Mouse (Mus musculus) heart, embryonic 12.5 days (tissue): ENCODE measurements around the gene Irf1. TPM values are rescaled to one million over a fixed set of nuclear protein-coding genes. Genes with fewer than 3 reads are reported as not detected.

ENCODE experiments used
- microRNA-seq: library from miRNA; unstranded; fragments of <30 nt; microRNA quantifications from one replicate; pipeline ENCODE4, GENCODE M21; 2017
- polyA plus RNA-seq: library from polyadenylated mRNA; unstranded; fragments of >200 nt; fragmentation: Nextera tagmentation; extraction: Ambion mirVana; gene quantifications from 2 replicates; pipeline ENCODE4 v1.2.1, GENCODE M21; 2016

Gene Irf1
- polyA plus RNA-seq, 1 experiment from 2014 or later, result 9.8 TPM

Small RNA genes lying within 50 kb of the gene (microRNA-seq; reads per million reads assigned to microRNA genes)
- gene Mir7671, result not detected

Other genes with a start within 250 kb of the Irf1 start
- 36.1 and 37.2 TPM in 2 replicates for gene Kif3a, start 202.6 kb upstream of the Irf1 start, polyA plus RNA-seq
- gene Il4, start 151.3 kb upstream of the Irf1 start, polyA plus RNA-seq, result 0.83 TPM in 1 of 2 replicates, not detected in the other
- gene Il13, start 135.3 kb upstream of the Irf1 start, polyA plus RNA-seq, result not detected in 2 replicates
- 24.0 and 25.6 TPM in 2 replicates for gene Rad50, start 62.7 kb upstream of the Irf1 start, polyA plus RNA-seq
- not detected in 2 replicates for gene Il5, start 49.2 kb upstream of the Irf1 start, polyA plus RNA-seq
- gene Gm17334, start 3.2 kb downstream of the Irf1 start, polyA plus RNA-seq, result 0.22 TPM in 1 of 2 replicates, not detected in the other
- gene Gm12216, start 89.2 kb downstream of the Irf1 start, polyA plus RNA-seq, result 0.19 and 0.27 TPM in 2 replicates
- 8.9 and 9.6 TPM in 2 replicates for gene Slc22a5, start 121.6 kb downstream of the Irf1 start, polyA plus RNA-seq
- gene Slc22a21, start 210.3 kb downstream of the Irf1 start, polyA plus RNA-seq, result 2.6 and 3.2 TPM in 2 replicates